Mouse (Mus musculus): ENCODE measurements around the gene Nr2f2. TPM values are rescaled to one million over a fixed set of nuclear protein-coding genes. Genes with fewer than 3 reads are reported as not detected.

Nr2f2 gene
- polyA plus RNA-seq, 1 experiment from 2014 or later, result 27.7 TPM

- peak overlapping the region; percentile 73; the same call in 1 of the 2 replicates for H3K27ac ChIP-seq (ENCODE audit: poor library complexity, severe bottlenecking)
- no peaks in the 10 kb centered on the region for H3K9me3 ChIP-seq (replicated peaks)
- under 1% methylated on average over 17 of the region's 17 CpGs for WGBS
- ATAC-seq (ENCODE audit: insufficient number of reproducible peaks, low FRiP score), result no peak
- H3K4me2 ChIP-seq, result peak overlapping the region; percentile 68
- H3K4me1 ChIP-seq (replicated peaks), result peaks cover 17% of the 10 kb centered on the region
- H3K9ac ChIP-seq, result peak overlapping the region; percentile 63
- peaks cover 37% of the 10 kb centered on the region for H3K27me3 ChIP-seq (replicated peaks)
- H3K4me3 ChIP-seq, result peak overlapping the region; percentile 56
- H3K36me3 ChIP-seq, result no peaks in the 10 kb centered on the region
Observed at GRCm38 (mm10) chr7:70365401-70365811, 1.1 kb downstream of the Nr2f2 start.

DNA sequence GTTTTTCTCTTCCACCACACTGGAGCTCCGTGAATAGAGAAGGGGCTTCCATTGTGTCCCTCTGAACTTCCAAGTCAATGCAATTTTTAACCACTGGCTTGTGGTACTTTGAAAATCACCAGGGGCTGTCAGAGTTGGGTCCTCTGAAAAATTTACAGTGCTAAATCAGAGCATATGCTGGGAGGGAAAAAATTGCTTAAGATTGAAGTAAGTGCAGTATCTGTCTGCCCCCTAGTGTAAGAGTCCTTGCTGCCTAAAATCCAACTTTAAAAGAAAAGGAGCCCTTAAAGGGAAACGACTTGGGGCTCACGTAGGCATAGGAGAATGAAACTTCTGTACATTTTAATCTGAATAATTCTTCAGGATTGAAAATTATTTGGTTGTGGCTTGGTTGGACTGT lies 1.7 kb downstream of the Nr2f2 start:
- Histone ChIP-seq H3K4me1 (replicated peaks) (peaks cover 15% of the 10 kb centered on the region), H3K27me3 (replicated peaks) (peaks cover 32% of the 10 kb centered on the region), H3K4me2 (peak overlapping the region; percentile 68), H3K9ac (no peak overlapping the region), H3K4me3 (peak overlapping the region; percentile 56), H3K36me3 (no peaks in the 10 kb centered on the region), H3K9me3 (replicated peaks) (no peaks in the 10 kb centered on the region), H3K27ac (ENCODE audit: poor library complexity, severe bottlenecking) (no peak overlapping the region; the same call in 1 of the 2 replicates)
- 1% methylated on average over 3 of the region's 3 CpGs for WGBS
- no peak for ATAC-seq (ENCODE audit: insufficient number of reproducible peaks, low FRiP score)

GRCm38 (mm10) chr7:70363351-70363750 lies 3.2 kb downstream of the Nr2f2 start:
- peaks cover 19% of the 10 kb centered on the region for H3K27me3 ChIP-seq (replicated peaks)
- WGBS, result 27% methylated on average over 4 of the region's 4 CpGs
- ATAC-seq (ENCODE audit: insufficient number of reproducible peaks, low FRiP score), result no peak

DNA sequence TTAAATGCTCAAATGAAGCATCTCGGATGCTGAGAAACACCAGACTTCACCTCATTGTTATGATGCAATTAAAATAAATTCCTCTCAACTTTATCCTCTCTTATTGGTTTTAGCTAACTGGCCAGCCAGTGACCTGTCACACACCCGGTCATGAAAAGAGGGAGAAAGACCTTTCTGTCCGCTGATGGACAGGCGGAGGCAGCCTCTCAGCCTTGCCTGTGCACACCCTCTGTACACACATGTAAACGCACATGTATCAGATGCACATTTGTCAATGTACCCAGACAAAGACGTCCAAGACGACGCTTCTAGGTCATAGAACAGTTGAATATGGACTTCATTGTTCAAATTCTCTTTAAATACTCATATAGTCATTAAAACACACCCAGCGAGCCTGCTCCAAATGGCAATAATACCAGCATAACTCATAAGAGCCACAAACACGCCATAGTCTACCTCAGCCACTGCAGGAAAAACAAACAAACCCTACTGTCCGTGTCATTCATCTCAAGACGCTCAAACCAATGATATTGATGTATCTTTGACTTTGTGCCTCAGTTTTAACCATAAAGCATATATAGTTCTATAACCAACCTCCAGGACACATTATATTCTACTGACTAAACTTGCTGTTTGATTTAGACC lies 3.9 kb downstream of the Nr2f2 start:
- 8% methylated on average over 12 of the region's 12 CpGs for WGBS
- peak overlapping the region; percentile 93 for H3K4me3 ChIP-seq
- H3K9me3 ChIP-seq (replicated peaks), result no peaks in the 10 kb centered on the region
- H3K9ac ChIP-seq, result 0 out of 2 replicates have a peak overlapping the region, but pooled peaks have one; percentile 30
- H3K4me2 ChIP-seq, result peak overlapping the region; percentile 86
- H3K27ac ChIP-seq (ENCODE audit: poor library complexity, severe bottlenecking), result no peak overlapping the region
- peaks cover 5% of the 10 kb centered on the region for H3K36me3 ChIP-seq
- peaks cover 19% of the 10 kb centered on the region for H3K27me3 ChIP-seq (replicated peaks)
- peaks cover 21% of the 10 kb centered on the region; the same call in 1 of the 2 replicates for H3K4me1 ChIP-seq (replicated peaks)
- ATAC-seq (ENCODE audit: insufficient number of reproducible peaks, low FRiP score), result no peak

More at GRCm38 (mm10) chr7:70363351-70363750, 3.2 kb downstream of the Nr2f2 start:
- Histone ChIP-seq H3K9ac (no peak overlapping the region), H3K4me3 (no peak overlapping the region), H3K4me2 (no peak overlapping the region), H3K4me1 (replicated peaks) (peaks cover 14% of the 10 kb centered on the region; the same call in 1 of the 2 replicates), H3K27ac (ENCODE audit: poor library complexity, severe bottlenecking) (no peak overlapping the region), H3K36me3 (no peaks in the 10 kb centered on the region), H3K9me3 (replicated peaks) (no peaks in the 10 kb centered on the region)

- Histone ChIP-seq H3K4me1 (replicated peaks) (peaks cover 22% of the 10 kb centered on the region; the same call in 1 of the 2 replicates), H3K36me3 (peaks cover 8% of the 10 kb centered on the region), H3K27me3 (replicated peaks) (peaks cover 22% of the 10 kb centered on the region), H3K9me3 (replicated peaks) (no peaks in the 10 kb centered on the region), H3K9ac (peak overlapping the region; percentile 92), H3K4me2 (peak overlapping the region; percentile 86), H3K4me3 (peak overlapping the region; percentile 93), H3K27ac (ENCODE audit: poor library complexity, severe bottlenecking) (peak overlapping the region; percentile 98)
- peak; percentile 89 for ATAC-seq (ENCODE audit: insufficient number of reproducible peaks, low FRiP score)
- WGBS, result under 1% methylated on average over 84 of the region's 98 CpGs
Observed at GRCm38 (mm10) chr7:70361383-70362364, 4.9 kb downstream of the Nr2f2 start.

- no peaks in the 10 kb centered on the region for H3K9me3 ChIP-seq (replicated peaks)
- H3K4me2 ChIP-seq, result peak overlapping the region; percentile 86
- peaks cover 22% of the 10 kb centered on the region; the same call in 1 of the 2 replicates for H3K4me1 ChIP-seq (replicated peaks)
- peaks cover 29% of the 10 kb centered on the region for H3K27me3 ChIP-seq (replicated peaks)
- ATAC-seq (ENCODE audit: insufficient number of reproducible peaks, low FRiP score), result no peak
- peaks cover 10% of the 10 kb centered on the region for H3K36me3 ChIP-seq
- peak overlapping the region; percentile 98 for H3K27ac ChIP-seq (ENCODE audit: poor library complexity, severe bottlenecking)
- H3K9ac ChIP-seq, result peak overlapping the region; percentile 92
- WGBS, result 18% methylated on average over 77 of the region's 84 CpGs
- peak overlapping the region; percentile 93 for H3K4me3 ChIP-seq
Observed at GRCm38 (mm10) chr7:70360611-70361382, 5.7 kb downstream of the Nr2f2 start.

GRCm38 (mm10) chr7:70359791-70360581 lies 6.5 kb downstream of the Nr2f2 start:
- ATAC-seq (ENCODE audit: insufficient number of reproducible peaks, low FRiP score), result no peak
- Histone ChIP-seq H3K9ac (peak overlapping the region; percentile 92), H3K27me3 (replicated peaks) (peaks cover 36% of the 10 kb centered on the region)

GRCm38 (mm10) chr7:70358848-70359591 lies 7.5 kb downstream of the Nr2f2 start:
- peaks cover 24% of the 10 kb centered on the region; the same call in 1 of the 2 replicates for H3K4me1 ChIP-seq (replicated peaks)
- peak overlapping the region; percentile 93 for H3K4me3 ChIP-seq
- H3K27ac ChIP-seq (ENCODE audit: poor library complexity, severe bottlenecking), result peak overlapping the region; percentile 98
- peak overlapping the region; percentile 86 for H3K4me2 ChIP-seq
- ATAC-seq (ENCODE audit: insufficient number of reproducible peaks, low FRiP score), result no peak
- peaks cover 41% of the 10 kb centered on the region for H3K27me3 ChIP-seq (replicated peaks)
- no peaks in the 10 kb centered on the region for H3K9me3 ChIP-seq (replicated peaks)
- 0% methylated on average over 33 of the region's 33 CpGs for whole genome bisulfite sequencing
- peak overlapping the region; percentile 92 for H3K9ac ChIP-seq
- peaks cover 11% of the 10 kb centered on the region for H3K36me3 ChIP-seq

More at GRCm38 (mm10) chr7:70359791-70360581, 6.5 kb downstream of the Nr2f2 start:
- Histone ChIP-seq H3K9me3 (replicated peaks) (no peaks in the 10 kb centered on the region), H3K4me3 (peak overlapping the region; percentile 93), H3K27ac (ENCODE audit: poor library complexity, severe bottlenecking) (peak overlapping the region; percentile 98), H3K4me1 (replicated peaks) (peaks cover 20% of the 10 kb centered on the region; the same call in 1 of the 2 replicates), H3K36me3 (peaks cover 11% of the 10 kb centered on the region), H3K4me2 (peak overlapping the region; percentile 86)
- WGBS, result under 1% methylated on average over 74 of the region's 75 CpGs

- H3K4me1 ChIP-seq (replicated peaks), result peaks cover 24% of the 10 kb centered on the region; the same call in 1 of the 2 replicates
- peak overlapping the region; percentile 98 for H3K27ac ChIP-seq (ENCODE audit: poor library complexity, severe bottlenecking)
- peaks cover 39% of the 10 kb centered on the region for H3K27me3 ChIP-seq (replicated peaks)
- no peaks in the 10 kb centered on the region for H3K9me3 ChIP-seq (replicated peaks)
- H3K4me2 ChIP-seq, result peak overlapping the region; percentile 86
- ATAC-seq (ENCODE audit: insufficient number of reproducible peaks, low FRiP score), result no peak
- peak overlapping the region; percentile 93 for H3K4me3 ChIP-seq
- H3K36me3 ChIP-seq, result peaks cover 11% of the 10 kb centered on the region
- H3K9ac ChIP-seq, result peak overlapping the region; percentile 92
- 4% methylated on average over 33 of the region's 33 CpGs for WGBS
Observed at GRCm38 (mm10) chr7:70358020-70358847, 8.3 kb downstream of the Nr2f2 start.

Measured in heart, embryonic 12.5 days (tissue).